Mouse (Mus musculus) right cerebral cortex, adult 2 months (tissue): ENCODE data around the gene Arhgap10.

Source experiments
- DNase-seq, 2 experiments: peaks; one replicate each; pipeline ENCODE4 v3.0.0; 2021 to 2022; ENCODE audit warnings: low spot score in 2 of 2

The Arhgap10 gene

DNA sequence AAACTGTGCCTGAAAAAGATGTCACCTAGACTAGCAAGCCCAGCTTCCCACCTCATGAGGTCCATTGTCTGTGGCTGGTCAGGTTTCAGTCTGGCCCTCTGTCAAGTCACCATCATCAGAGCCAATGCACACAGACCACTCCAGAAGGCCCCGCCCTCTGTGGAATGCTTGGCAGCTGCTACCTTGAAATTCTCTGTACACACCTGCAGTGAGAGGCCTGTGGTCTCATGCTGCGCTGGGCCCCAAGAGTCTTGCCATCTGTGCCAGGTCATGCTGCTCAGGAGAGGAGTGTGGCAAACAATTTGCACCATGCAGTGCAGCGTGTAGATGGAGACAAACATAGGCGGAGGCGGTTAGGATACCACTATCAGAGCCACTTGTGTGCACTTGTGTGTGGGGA lies 290.0 kb downstream of the Arhgap10 start:
- DNase-seq, result no peak

DNA sequence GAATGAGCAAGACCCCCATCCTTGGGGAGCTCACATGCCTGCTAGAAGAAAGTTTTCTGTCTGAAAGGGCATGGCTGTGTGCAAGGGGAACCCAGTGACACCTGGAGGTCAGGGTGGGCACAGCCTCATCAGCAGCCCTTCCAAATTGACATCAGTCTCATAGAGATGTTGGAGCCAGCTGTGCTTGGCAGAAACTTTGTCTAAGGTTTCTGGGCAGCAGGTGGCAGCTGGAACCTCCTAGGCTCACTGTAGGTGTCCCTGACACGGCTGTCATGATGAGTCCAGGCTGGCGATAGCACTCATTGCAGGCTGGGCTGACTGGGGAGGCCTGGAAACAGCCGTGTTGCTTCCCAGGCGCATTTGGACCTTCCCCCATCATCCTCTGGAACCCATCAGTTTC lies 294.6 kb downstream of the Arhgap10 start:
- no peak for DNase-seq

DNA sequence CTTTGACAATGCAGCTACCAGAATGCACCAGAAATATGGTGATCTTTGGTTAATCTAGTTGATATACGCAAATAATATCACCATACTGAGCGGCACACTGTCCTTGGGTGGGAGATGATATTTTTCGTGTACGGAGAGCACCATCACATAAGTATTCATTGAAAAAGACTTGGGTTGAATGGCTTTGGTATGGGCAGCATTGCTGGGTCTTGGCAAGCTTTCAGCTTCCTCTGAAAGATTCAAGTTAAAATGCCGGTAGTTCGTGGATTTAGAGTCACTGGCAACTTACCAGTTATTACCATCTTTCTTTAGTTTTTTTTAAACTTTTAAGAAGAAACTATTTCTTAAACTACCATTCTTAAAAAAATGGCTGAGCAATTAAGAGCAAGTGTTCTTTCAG lies 302.6 kb downstream of the Arhgap10 start:
- DNase-seq, result no peak

DNA sequence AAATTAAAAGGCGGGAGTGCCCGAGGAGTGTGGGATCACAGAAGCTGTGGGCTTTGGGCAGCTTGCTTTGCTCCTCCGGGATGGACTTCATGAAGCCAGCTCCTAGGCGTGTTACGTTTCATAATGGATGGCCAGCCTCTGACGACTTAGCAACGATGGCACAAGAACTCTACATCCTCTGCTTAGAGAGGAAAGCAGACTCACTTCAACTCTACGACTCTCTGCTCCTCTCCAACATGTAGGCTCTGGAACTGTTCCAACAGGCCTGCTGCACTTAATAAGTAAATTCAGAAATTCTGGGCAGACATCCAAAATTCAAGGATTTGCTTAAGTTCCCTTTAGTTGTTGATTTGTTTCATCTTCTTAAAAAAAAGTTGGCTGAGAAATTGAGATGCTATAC lies 303.1 kb downstream of the Arhgap10 start:
- no peak for DNase-seq

DNA sequence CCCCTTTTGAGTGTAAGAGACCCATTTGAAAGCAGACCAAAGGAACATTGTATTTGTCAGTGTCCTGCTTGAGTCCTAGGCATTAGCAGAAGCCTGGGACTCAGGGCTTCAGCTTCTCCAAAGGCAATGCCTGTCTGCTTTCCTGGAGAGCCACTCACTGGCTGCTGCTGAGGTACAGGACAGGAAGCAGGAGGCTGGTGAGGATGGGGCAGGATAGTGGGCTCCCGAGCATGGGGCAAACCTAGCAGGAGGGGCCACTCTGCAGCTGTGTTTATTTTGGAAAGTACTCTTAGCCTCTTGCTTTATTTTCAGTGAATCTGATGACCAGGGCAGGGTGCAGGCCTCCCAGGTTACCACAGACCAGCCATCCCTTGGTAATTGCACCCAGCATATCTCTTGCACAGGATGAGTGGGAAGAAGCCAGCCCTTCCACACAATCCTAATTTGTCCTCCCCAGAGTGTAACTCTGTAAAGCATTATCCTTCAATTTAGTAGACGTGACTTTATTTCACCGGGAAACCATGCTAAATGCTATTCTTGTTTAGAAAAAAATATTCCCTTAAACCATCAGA lies 303.8 kb downstream of the Arhgap10 start:
- DNase-seq, result no peak

DNA sequence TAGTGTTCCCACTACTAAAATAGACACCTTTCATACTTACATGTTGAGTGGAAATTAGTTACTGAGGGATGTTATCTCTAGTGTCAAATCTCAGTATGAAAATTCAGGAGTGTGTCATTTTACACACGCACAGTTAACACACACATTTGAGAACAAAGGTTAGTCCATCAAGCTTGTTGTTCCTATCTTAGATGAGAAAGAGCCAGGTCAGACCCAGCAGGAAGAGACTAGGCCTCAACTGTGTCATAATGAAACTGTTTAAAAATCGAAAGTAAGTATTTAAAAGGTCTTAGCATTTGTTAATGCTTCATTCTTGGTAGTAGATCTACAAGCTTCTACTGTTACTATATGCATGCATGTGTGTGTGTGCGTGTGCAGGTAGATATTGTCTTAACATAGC lies 308.5 kb downstream of the Arhgap10 start:
- DNase-seq, result no peak
